Mouse (Mus musculus) spleen, postnatal 4 days (tissue): ENCODE measurements around the gene Pbx4.
A peak's percentile ranks its signal among the peaks of the same experiment; 100 is the strongest.

ENCODE experiments used
- DNase-seq, 2 experiments: peaks; one replicate each; pipeline ENCODE4 v3.0.0; 2022; ENCODE audit warnings: low spot score in 2 of 2

The Pbx4 gene

DNA sequence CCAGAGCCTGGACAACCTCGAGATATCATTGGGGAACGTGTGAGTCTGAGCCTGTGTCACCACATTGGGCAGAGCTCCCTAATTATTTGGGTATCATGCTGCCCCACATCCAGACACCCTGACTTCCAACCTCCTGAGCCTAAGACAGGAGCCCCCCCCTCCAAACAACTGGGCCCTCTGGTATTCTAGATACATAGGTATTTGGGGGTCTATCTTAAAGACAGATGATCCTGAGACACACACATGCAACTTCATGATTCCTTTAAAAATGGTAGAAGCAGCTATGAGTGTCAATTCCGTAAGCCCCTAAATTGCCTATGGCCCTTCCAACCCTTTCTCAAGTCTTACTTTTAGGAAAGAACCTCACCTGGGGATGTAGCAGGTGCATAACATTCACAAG, 22.5 kb upstream of the Pbx4 start:
- DNase-seq: no peak

DNA sequence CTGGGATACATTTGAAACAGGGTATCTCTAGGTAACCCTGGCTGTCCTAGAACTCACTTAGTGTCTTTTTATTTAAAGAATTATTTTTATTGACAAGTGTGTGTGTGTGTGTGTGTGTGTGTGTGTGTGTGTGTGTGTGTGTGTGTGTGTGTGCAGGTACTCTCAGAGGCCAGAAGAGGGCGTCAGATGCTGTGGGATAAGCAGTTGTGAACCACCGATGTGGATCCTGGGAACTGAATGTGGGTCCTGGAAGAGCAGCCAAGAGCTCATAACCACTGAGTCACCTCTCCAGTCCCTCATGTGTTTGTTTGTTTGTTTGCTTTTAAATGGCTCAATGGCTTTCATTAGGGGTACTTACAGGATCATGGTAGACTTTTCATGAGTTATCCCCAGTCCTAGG, 17.4 kb upstream of the Pbx4 start:
- DNase-seq: no peak

DNA sequence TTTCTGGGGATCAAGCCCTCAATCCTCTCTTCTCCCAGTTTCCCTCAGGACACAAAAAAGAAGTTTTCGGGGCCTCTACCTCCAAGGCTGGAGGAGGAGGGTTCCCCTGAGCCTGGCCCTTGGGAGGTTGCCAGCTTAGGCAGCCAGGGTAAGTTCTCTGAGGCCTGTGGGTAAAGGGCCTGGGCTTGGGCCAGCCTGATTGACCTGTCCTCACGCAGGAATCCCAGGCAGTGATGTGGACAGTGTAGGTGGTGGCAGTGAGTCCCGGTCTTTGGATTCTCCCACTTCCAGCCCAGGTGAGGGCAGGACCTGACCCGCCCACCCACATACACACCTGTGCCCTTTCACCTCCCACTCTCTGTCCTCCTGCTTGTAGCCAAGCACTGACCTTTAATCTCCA, 16.9 kb upstream of the Pbx4 start:
- DNase-seq: no peak

DNA sequence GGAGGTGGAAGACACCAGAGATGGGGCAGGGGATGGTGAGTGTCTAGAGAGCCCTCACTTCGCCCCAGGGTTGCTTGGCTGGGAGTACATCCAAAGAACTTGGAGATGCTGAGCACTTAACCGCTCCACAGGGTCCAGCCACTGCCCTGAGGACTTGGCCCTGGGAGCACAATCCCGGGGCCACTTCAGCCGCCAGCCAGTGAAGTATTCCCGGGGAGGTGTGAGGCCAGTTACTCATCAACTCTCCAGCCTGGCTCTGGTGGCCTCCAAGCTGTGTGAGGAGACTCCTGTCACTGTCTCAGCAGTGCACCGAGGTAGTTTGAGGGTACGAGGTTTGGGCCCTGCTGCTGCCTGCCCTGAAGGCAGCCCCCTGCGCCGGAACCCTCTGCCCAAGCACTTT, 11.8 kb upstream of the Pbx4 start:
- DNase-seq: no peak

DNA sequence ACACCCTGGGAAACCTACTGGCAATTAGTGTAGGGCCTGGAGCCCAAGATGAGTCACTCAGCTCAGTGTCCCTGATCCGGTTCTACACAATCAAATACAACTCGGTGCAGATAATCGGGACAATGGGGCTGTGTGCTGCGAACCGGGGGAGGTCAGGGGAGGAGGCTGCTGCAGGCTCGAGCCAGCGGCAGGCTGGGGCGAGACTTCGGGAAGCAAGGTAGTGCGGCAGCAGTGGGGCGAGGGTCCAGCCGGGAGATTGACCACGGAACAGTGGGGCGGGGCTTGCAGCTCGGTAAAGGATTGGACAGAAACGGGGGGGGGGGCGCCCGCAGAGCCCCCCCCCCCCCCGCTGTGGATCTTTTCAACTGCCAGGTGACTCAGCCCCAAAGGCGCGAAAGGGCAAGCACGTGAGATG, 10.3 kb upstream of the Pbx4 start:
- DNase-seq: no peak

DNA sequence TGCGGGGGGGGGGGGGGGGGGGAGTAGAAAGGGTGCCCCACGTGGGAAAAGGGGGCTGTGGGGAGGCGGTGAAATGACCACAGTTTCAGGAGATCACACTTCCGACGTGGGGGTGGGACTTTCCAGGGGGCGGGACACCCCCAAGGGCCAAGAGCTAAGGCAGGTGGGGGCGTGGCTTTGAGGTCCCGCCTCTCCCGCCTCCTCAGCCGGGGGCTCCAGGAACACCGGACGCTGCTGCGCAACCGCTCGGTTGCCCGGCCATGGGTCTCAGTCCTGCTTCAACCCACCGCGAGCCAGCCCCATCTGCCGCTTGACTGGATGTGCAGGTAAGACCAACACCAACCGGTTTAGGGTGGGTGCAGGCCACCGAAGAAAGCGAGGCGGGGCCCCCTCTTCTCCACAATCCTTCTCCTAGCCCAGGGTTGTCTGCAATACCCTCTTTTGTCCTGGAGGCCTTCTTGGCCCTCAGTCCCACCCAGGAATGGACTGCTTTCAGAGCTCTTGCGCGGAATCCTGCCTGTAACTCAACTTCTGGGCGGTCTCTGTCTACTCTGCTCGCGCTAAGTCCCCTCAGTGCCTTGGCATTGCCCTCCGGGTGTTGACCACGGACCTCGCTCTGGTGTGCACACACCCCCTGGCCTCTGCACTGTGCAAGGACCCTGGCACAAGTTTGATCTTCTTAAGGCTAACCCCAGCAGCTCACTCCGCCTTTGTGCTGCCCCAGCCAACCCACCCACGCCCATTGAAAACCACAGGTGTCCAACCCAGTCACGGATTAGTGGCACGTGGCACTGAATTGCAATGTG, 9.7 kb upstream of the Pbx4 start, which contains the start of gene Lpar2:
Gene Lpar2 (plus strand): TSS at position 44 of the 806 bp plus-strand sequence.
- DNase-seq: peak; percentile 51 to 77

DNA sequence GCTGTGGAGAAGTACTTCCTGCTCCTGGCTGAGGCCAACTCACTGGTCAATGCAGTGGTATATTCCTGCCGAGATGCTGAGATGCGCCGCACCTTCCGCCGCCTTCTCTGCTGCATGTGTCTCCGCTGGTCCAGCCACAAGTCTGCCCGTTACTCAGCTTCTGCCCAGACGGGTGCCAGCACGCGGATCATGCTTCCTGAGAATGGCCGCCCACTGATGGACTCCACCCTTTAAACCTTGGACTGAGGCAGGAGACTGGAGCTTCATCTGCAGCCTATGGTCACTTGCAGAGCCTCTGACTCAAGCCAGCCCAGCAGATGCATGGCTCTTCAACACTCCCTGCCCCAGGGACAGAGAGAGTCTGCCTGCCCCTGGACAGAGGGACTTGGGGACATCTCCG, 5.9 kb upstream of the Pbx4 start:
- DNase-seq: no peak

DNA sequence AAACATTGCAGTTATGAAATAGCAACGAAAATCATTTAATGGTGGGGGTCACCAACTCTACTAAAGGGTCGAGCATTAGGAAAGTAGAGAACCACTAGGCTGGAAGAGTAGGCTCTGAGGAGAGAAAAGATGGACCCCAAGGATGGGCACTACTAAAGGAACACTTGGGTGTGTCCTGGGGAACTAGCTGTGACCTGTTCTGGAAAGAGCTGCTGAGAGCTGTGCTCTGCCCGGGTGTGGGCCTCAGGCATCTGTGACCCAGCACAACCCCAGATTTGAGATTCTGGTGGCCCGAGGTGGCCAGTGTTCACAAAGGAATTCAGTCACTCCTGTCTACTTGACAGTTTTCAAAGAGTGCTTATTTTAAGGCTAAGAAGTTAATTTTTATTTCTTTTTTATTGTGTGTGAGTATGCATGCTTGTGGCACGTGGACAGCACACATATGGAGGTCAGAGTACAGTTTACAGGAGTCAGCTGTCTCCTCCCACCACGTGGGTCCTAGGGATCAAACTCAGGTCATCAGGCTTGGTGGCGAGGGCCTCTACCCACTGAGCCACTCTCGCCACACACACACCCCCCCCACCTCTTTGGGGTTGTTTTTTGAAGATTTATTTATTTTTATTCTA, 4.9 kb downstream of the Pbx4 start:
- DNase-seq: no peak

DNA sequence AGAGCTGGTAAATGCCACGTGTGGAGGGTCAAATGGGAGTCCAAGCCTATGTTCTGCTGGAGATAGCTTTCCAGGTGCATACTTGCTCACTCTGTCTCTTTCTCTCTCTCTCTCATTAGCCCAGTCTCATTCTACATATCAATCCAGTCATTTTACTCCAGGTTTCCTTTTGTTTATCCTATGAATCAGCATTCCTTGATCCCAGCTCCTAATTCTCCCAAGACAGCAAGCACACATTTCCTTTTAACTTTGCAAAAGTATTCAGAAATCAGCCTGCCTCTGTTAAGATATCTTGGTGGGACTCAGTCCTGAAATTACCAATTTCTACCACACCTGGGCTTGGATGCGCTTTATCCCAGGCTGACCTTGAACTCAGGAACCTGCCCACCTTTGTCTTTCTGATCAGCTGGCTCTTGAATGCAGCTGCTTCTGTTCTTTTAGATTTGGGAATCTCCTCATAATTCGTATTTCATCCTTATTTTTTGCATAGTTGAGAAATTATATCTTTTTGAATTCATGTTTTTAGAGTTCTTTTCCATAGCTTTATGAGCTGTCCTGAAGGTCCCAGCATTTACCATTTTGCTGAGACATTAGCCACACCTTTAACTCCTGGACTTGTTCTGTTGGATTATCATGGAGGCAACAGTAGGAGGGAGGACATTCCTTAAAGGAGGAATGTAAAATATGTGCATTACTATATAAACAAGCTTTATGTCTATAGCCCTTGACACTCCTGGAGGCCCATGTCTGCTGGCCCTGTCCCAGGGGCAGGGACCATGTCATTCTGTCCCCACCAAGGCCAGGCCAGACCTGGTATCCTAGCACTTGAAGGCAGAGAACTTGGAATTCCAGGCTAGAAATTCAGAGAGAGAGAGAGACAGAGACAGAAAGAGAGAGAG, 15.1 kb downstream of the Pbx4 start:
- no peak for DNase-seq

DNA sequence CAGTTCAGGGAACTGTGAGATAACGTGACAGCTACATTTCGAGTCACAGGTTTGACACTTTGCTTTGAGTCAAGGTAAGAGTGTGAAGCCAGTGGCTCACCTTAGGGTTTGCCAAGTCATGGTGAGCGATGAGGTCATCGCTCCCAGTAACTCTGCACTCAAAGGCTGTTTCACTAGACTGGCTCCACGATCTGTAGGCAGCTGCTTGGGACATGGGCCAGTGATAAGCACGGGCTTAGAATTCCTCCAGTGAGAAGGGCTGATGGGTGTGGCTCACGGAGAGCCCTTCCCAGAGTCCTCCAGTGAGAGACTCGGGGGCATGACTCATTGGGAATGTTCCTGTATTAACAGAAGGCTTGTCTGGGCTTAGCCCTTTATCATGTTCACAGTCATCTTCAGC, 16.7 kb downstream of the Pbx4 start:
- DNase-seq: no peak

DNA sequence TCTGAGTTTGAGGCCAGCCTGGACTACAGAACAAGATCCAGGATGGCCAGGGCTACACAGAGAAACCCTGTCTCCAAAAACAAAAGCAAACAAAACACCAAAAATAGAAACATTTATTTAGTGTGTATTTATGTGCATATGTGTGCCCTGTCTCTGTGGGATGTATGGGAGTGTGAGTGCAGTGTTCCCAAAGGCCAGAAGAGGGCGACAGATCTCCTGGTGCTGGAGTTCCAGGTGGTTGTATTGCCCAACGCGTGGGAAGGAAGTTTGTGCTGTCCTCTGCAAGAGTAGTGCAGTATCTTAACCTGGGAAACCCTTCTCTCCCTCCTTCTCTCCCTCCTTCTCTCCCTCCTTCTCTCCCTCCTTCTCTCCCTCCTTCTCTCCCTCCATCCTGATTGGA, 17.6 kb downstream of the Pbx4 start:
- DNase-seq: no peak

DNA sequence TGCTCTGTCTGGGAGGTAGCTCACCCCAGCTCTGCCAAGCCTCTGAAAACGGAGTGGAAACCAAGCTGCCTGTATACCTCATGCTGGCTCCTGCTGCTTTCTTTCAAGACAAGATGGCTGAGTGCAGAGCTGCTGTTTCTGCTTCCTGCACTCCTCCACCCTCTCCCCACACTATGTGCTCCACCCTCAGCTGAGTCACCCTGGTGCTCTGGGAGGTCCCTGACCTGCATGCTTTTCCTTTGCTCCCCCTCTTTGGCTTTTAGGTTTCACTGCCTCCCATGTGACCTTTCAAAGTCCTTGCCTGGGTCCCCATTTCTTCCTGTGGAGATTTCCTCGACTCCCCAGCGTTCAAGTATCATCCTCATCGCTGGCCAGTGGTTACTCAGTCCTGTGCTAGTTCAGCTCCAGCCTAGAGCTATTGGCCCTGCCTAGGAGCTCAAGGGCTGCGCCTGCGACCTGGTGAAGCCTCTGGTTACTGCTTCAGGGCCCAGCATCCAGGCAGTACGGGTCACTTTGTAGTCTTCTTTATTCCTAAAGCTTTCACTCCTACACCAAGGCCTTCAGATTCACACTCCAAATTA, 18.7 kb downstream of the Pbx4 start:
- DNase-seq: no peak

DNA sequence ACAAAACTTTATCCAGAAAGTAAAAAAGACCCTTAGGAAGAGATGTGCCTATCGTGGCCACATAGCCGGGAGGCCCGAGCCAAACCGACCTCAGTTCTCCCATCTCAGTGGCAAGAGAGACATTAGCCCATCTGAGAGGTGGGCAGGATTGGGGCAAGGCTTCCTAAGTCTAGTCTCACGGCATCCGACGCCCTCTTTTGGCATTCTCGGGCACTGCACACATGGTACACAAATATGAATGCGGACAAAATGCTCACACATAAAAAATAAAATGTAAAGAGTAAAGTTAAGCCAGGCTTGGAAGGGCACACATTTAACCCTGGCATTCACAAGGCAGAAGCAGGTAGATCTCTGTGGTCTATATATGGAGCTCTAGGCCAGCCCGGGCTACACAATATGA, 21.6 kb downstream of the Pbx4 start:
- DNase-seq: no peak

DNA sequence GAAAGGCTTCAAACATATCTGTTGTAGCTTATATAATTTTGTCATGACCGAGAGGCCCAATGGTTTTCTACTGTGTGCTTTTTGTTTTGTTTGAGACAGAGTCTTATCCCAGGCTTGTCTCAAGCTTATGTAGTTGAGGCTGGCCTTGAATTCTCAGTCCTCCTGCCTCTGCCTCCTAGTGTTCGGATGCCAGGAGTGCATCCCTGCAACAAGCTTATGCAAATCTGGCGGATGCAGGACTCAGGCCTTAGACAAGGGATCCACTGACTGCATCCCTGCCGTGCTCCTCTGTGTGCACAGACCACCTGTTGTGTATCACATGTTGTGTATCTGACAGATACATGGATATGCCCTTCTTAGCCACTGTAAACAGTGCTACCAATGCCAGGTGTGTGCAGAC, 28.5 kb downstream of the Pbx4 start:
- DNase-seq: no peak

DNA sequence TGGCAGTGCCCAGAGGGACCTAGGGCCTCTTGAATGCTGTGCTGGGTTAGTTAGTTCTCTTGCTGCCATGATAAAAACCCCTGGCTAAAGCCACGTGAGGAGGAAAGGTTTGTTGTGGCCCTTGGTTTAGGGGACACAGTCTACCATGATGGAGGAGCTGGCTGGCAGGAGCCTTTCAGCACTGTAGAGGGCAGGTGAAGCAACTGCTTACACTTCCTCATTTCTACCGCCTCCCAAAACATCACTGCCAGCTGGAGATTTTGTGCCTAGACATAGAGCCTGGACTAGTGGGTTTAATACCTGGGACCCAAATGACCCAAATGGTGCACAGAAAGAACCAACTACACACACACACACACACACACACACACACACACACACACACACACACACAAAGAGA, 29.0 kb downstream of the Pbx4 start:
- DNase-seq: no peak

DNA sequence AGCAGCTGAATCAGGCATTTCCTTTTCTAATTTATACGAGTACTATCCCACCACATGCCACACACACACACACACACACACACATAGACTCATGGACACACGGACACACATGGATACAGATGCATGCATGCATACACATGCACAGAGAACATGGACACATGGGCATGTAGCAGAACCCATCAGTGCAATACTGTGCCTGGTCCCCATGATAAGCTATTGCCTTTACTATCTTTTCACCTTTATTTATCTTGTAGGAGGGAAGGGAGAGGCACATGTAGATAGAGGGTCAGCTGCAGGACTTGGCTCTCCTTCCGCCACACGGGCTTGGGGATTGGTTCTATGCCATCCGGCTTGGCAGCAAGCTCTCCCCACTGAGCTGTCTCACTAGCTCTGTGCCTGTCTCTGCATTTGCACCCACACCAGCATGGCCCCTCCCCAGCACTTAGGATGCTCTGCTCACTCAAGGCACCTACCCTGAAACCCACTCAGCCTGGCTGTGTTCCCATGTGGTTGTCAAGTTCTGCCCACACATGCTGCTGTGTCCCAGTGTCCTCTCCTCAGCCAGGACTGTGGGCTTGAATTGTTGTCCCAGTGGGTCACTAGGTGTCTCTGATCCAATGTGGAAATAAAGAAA, 31.2 kb downstream of the Pbx4 start:
- no peak for DNase-seq

DNA sequence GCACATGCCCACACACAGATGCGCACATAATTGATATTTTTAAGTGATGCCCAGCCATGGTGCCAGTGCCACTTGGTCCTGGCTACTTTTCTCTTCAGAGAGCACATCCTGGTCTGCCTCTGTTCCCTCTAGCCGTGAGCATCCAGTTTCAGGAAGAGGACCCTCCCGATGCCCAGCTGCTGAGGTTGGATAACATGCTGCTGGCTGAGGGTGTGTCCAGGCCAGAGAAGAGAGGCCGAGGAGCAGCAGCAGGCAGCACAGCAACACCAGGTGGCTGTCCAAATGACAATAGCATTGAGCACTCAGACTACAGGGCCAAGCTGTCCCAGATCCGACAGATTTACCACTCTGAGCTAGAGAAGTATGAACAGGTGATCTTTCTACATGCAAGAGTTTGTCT, 31.9 kb downstream of the Pbx4 start:
- DNase-seq: no peak

DNA sequence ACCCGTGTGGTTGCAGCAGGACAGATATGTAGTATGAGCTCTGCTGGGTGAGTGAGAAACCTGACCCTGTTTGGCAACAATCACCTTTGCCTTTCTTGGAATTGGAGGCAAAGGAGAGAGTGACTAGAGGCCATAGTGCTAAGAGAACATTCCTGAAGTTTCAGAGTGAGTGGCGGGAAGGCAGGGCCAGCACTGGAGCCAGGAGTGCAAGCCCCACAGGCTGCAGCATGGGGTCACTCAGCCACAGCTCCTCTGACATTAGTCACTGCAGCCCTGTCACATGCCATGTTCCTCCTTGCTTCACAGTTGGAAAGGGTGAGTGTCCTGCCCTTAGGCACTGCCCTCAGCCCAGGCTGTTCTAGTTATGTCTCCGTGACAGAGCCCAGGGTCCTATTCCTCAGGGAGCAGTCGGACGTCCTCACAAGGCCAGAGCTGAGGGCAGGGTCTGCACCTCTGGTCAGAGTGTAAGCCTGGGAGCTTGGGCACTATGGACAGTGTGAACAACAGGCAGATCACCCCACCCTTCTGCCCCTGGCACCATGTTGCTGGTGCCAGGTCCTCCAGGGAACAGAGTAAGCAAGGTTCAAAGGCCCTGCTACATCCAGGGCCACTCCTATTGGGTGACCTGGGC, 35.5 kb downstream of the Pbx4 start:
- DNase-seq: peak in 1 of 2 experiments; percentile 61

DNA sequence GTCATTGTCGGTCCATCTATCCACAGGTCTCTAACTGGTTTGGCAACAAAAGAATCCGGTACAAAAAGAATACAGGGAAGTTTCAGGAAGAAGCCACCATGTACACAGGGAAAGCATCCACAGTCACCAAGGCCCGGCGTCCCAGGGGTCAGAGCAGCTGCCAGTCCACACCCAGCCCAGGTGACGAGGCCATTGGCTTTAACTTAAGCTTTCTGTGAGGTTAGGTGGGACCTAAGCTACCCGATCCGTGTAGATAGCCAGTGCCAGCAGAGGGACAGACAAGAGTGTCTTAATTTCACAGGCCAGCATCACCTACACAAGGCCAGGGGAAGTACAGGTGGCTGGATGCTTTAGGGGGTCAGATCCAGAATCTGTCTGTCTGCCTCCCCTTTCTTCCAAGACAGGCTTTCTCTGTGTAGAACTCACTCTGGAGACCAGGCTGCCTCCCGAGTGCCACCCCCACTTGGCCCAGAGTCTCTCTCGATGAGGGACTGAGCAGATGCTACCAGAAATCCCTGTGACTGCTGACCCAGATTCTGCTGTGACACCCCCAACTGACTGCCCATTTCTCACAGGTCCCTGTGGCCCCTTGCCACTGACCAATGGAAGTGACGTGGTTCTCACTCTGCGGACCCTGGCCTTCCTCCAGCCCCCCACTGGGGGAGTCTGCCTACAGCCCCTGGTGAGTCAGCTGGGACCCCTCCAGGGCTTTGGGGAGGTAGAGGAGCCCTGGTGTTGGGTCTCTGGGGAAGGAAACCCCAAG, 37.9 kb downstream of the Pbx4 start:
- peak in 1 of 2 experiments; percentile 61 for DNase-seq

DNA sequence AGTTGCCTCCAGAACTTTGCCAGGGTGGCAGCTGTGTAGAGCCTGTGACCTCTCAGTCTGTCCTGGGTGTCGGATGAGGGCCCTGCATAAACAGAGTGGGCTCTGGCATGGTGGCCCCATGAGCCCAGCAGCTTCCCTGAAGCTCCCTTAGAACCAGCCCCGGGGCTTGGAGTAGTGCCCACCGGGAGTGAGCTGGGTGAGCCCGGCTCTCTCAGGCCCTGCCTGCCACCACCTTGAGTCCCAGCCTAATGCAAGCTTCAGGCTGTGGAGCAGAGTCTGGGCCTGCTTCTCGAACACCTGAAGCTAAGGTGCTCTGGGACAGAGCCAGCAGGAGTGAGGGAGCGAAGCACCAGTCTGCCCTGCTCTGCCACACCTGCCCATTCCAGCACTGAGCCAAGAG, 38.6 kb downstream of the Pbx4 start:
- DNase-seq: peak in 1 of 2 experiments; percentile 56
